Mouse (Mus musculus): ENCODE data around the gene Asic4.

Gene Asic4

DNA sequence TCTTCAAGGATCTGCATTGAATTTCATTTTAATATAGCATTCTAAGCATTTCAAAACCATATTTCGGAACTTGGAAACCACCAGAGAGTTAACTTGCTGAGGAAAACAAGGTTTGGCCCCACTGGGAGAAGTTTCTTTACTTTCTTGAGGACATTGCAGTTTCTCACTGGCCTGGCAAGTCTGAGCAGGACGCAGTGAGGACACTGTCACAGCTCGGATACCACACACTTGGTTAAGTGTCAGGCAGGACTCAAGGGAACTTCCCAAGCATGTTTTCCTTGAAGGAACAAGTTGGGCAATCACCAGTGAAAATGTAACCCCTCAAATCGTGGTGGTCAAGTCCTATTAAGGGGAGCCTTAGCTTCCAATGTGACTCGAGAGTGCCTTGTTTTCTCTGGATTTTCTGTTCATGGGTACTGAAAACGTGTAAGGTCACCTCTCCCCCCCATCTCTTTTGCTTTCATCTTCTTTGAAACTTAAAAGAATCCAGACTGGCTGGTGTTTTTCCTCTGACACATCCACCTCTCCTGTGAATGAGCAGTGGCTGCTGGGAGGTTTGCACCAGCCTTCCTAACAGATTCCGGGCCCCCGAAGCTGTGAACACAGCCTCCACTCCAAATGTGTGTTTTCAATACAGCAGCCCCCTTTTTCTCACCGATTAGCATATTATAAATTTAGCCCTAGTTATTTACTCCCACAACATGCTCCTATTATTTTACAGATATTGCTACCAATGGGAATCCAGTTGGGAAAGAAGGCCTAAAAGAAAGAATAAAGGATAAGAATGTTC is 54.2 kb downstream of the Asic4 start:
- DNase-seq: no peak

DNA sequence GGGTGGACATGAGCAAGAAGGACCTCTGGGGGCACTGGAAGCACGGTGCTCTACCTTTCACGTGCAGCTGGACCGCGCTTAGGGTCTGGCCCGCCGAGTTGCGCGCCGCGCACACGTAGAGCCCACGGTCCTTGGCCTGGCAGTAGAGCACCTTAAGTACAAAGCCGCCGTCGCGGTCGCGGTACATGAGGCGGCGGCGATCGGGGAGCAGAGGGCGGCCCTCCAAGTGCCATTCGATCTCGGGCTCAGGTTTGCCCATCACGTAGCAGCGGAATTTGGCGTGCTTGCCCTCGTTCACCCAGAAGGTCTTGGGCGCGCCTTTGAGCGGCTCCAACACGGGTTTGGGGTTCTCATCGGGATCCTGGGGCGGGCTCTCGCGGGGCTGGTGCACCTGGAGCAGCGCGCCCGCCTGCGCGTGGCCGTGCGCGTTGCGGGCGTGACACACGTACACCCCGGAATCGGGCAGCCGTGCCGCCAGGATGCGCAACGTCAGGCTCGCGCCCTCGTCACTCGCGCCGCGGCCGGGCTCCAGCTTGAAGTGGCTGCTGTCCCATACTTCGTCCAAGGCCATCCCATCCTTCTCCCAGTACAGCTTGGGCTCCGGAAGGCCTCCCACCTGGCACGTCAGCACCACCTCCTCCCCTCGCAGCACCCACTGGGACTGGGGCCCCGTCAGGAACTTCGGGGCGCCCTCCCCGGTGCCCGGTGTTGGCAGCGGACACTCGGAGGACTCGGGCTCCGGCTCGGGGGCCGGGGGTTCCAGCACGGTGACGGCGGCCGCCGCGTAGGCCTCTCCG is 55.1 kb downstream of the Asic4 start:
- peak; percentile 93 to 94 for DNase-seq

DNA sequence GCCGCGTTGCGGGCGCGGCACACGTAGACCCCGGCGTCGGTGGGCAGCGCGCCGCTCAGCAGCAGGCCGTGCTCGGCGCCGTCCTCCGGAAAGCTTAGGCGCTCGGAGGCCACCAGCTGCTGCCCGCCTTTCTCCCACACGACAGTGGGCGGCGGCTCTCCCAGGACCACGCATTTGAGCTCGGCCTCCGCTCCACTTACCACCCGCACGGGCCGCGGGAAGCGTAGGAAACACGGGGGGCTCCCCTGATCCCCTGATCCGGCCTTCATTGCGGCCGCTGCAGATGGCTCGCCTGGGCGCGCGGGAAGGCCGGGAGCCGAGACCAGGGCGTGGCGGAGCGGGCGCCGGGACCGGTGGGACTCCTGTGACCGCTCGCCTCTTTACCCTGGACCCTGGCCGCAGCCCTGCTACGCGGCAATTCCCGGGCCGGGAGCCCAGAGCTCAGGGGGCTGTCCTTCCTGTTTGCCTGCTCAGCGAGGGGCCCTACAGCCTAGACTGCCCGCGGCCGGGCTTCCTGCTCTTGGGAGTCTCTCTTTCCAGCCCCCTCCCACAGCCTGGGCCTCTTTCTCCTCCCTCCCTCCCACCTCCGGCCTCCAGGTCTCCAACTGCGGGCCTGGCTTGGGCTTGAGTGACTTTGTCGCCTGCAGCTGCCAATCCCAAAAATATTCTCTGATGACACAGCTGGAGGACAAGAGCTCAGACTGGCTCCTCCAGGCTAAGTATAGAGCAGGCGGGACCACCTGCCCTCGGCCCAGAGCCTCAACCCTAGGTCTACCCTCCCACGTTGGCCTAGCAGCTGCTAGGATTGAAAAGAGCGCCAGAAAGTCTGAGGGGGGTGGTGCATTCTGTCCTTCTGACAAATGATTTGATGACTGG is 56.0 kb downstream of the Asic4 start, which contains the start of gene Obsl1:
Obsl1 (minus strand) TSS at position 497 of the 876 bp plus-strand sequence.
- DNase-seq: peak; percentile 73 to 76

DNA sequence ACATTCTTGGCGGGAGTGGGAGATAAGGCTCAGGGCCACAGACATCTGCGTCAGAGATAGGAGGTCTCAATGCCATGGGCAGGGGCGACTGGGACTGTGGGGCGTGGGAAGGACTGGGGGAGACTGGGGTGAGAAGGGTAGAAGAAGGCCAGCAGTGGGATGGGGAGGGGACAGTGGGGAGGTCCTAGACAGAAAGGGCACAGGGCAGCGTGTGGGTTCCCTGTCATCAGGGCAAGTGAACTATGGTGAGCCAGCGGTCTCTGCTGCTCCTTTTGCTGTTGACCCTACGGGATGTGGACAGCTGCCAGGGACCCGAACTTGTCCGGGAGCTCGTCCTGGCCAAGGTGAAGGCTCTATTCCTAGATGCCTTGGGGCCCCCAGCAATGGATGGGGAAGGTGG is 56.8 kb downstream of the Asic4 start, which contains the start of gene Inha:
Inha (plus strand) TSS at position 72 of the 400 bp plus-strand sequence.
- DNase-seq: peak in 1 of 2 experiments; percentile 43

DNA sequence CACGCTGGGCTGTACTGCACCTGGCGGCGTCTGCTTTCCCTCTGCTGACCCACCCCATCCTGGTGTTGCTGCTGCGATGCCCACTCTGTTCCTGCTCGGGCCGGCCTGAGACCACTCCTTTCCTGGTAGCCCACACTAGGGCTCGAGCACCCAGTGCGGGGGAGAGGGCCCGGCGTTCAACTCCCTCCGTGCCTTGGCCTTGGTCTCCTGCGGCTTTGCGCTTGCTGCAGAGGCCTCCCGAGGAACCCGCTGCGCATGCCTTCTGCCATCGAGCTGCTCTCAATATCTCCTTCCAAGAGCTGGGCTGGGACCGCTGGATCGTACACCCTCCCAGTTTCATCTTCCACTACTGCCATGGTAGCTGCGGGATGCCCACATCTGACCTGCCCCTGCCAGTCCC is 59.4 kb downstream of the Asic4 start:
- peak in 1 of 2 experiments; percentile 53 for DNase-seq

DNA sequence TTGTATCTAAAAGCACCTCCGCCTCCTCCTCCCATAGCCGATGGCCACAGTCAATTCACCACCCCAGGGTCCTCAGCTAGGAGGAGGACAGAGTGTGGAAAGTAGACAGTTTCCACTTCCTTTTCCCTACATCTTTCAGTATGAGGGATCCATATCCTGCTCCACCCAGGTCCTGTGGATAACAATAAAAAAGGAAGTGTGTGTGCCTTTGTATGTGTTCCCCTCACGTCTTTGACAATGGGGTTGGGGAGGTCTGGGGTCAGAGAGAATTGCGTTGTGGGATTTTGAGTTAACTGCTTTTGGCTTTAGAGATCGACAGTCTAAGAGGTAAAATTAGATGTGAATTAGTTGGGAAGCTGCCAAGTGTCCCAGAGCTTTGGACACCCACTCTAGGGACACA is 59.9 kb downstream of the Asic4 start:
- DNase-seq: no peak

DNA sequence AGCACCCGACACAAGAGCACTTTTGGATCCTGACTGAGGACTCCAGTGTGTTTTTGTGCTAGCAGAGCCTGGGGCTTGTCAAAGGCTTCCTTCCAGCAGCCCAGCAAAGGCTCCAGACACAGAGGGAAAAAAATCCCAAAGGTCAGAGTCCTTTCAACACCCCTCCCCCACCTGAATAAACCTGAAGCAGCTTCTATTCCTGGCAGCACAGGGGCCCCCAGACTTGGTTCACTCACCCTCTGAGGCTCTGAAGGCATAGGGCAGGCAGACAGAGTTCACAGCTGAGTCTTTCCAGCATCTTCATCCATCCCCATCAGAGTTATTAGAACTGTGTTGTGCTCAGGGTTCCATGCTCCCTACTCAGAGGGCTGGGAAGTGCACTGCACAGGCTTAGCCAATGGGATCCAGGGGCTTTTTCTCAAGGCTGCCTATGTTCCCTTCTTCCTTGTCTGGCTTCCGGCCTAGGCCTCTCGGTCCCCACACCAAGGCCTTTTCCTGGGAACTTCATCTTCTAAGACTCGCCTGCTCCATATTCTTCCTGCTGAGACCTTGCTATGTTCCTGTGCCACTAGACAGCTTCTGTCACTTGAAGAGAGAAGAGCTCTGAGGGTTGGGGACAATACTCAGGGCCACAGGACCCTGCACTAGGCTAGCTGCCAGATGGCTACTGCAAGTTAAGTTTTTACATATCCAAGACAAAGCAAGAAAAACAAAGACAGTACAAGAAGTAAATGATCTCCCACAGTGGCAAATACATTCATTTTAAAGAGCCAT is 61.4 kb downstream of the Asic4 start:
- no peak for DNase-seq

DNA sequence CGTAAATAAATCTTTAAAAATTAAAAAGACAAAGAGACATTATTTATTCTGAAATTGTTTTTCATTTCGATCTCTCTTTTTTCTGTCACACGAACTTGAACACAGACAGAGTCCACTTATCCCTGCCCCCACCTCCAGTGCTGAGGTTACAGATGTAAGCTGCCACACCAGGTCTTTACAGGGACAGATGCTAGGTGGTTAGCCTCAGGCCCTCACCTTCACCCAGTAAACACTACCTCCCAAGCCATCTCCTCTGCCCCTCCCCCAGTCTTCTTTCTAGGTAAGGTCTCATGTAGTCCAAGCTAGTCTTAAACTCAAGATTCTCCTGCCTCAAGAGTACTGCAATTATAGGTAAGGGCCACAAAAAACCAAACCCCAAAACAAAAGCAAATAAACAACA is 62.3 kb downstream of the Asic4 start:
- no peak for DNase-seq

DNA sequence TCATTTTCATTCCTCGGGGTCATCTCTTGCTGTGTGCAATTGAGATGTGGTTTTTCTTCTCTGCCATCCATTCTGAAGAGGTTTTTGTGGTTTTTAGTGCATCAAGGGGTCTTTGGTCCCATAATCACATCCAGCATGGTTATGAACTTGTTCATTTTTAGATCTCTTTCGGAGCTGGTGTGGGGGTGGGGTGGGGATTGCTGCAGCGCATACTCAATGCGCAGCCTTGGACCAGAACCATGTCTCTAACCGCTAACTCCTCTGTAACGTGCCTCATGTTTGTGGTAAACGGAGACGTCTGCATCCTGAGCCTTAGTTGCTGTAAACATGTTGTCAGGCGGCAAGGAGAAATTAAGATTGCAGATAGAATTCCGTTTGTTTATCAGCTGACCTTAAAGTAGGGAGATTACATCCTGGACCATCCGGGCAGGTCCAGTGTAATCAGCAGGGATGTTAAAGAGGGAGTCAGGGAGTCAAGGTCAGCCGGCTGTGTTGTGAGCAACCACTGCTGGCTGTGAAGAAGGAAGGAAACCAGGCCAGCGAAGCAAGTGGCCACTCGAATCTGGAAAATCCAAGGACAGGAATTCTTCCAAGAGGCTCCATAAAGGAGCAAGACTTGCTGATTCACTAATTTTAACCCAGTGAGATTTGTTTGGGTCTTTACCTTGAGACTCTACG is 66.6 kb downstream of the Asic4 start:
- no peak for DNase-seq

DNA sequence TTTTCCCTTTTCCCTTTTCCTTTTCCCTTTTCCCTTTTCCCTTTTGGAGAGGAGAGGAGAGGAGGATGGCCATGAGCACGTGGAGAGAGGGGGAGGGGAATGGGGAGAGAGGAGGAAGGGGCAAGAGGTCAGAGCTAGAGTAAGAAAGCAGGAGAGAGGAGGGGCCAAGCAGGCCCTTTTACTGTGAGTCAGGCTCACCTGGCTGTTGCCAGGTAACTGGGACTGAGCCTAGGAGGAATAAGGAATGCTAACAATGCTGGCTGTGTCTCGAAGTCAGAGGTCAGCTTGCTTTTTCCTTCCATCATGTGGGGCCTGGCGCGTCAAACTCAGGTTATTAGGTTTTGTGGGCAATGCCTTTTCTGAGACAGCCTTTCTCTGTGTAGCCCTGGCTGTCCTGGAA is 67.7 kb downstream of the Asic4 start:
- no peak for DNase-seq

DNA sequence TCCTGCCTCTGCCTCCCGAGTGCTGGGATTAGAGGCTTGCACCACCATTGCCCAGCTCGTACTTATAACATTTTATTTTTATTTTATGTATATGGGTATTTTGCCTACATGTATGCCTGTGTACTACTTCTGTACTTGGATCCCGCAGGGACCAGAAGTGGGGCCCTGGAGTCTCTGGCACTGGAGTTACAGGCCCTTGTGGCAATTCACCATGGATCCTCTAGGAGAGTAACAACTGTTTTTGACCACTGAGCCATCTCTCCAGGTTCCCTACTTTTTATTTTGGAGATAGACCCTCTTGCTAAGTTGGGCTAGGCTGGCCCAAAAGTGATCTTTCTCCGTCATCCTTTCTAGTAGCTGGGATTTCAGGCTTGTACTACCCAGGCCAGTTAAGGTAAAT is 68.2 kb downstream of the Asic4 start:
- no peak for DNase-seq

DNA sequence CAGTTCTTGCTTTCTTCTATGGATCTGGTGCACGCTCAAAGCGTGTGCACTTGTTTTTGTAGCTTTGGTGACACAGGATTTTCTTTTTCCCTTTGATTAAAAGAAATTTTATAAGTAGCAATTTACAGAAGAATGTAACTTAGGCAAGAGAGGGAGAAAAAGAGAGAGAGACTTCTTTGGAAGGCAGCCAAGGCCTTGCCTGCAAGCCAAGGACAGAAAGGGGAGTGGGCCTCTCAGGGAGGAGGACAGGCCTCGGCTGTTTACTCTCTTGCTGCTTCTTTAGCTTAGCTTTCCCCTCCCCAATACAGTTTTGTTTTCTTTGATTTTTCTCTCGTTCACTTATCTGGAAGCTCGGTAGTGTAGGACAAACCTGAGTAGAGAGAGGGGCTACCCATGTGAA is 69.3 kb downstream of the Asic4 start:
- DNase-seq: no peak

DNA sequence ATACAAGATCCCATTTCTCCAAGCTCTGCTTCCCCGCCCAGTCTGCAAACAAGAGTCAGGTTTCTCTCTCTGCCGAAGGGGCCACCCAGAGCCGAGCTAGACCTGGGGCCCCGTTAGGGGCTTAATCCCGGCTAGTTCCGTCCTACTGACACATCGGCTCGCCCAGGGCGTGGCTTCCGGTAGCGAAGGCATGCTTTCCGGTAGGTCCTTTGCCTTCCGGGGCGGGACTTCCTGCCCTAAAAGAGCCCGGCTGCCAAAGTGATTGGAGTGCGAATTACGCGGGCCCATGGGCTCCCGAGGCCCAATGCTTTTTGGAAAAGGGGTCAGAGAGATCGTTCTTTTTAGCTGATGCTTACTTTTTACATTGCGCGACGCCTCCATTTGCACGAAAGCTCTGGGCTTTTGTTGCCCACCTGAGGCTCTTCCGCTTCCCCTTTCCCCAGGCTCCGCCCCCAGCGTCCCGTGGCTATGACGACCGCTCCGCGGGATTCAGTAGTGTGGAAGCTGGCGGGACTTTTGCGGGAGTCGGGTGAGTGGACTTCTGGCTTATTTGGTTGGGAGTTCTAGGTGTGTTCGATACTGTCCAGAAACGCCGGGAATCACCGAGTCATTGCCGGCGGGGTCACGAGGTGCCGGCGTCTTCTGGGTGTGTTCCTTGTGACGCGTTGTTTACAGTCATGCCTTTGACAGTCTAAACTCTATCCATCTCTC is 71.2 kb downstream of the Asic4 start, which contains the start of gene Stk11ip:
Stk11ip (plus strand) TSS at position 209 of the 711 bp plus-strand sequence.
- DNase-seq: peak; percentile 93
